Mouse (Mus musculus) heart, adult 9 months (tissue): Measurements from ENCODE around the gene Gm12355.
"Not testable (repeated sequence)": the region's sequence is repeated elsewhere in the genome, so short reads cannot be mapped to it uniquely, and the experiment has no call there.

Experiments
- DNase-seq, 2 experiments: peaks; one replicate each; pipeline ENCODE4 v3.0.0; 2022; ENCODE audit warnings: low spot score in 2 of 2

Gene Gm12355

DNA sequence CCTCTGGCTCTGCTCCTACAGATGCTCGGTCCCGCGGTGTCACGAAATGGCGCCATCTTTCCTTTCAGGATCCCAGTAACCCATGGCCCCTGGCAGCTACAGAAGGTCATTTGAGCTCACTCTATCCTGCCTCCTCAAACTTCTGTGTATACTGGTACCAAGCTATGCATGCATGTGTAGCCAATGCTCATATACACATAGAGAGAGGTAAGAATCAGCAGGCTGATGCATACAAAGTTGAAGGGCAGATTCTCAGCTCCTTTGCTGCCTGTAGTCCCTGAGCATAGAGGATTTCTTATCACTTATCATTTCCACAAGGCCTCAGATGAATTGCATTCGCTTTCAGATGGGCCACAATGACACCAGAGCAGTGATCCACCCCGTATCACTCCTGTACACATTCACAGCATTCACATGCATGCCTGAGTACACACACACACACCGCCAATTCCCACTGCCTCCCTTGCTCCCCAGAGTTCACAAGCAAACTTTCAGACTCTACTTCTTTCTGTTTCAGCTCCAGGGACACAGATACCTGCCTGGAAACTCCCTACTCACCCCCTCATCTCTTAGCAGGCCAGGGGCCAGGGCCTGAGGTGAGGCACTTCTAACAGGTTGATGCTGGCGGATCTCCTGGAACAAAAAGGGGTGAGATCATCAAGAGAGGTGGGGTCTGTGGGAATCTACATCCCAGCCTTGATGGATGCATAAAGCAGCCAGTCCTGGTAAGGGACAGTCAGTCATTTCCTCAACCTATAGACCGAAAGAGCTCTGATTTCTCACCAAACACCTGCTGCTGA, at the start of gene Gm12355, which contains the start of gene Gsdma3:
TSS of gene Gm12355 (minus strand) at position 51 of the 800 bp plus-strand sequence.
TSS of gene Gsdma3 (plus strand) at position 750 of the 800 bp plus-strand sequence.
- no peak for DNase-seq

GRCm38 (mm10) chr11:98673136-98673535, 47.7 kb upstream of the Gm12355 start:
- DNase-seq = peak; percentile 27 to 43

- no peak for DNase-seq
Measured at GRCm38 (mm10) chr11:98672482-98672881, 47.0 kb upstream of the Gm12355 start.

- no peak for DNase-seq
Measured at GRCm38 (mm10) chr11:98671857-98672256, 46.4 kb upstream of the Gm12355 start.

DNA sequence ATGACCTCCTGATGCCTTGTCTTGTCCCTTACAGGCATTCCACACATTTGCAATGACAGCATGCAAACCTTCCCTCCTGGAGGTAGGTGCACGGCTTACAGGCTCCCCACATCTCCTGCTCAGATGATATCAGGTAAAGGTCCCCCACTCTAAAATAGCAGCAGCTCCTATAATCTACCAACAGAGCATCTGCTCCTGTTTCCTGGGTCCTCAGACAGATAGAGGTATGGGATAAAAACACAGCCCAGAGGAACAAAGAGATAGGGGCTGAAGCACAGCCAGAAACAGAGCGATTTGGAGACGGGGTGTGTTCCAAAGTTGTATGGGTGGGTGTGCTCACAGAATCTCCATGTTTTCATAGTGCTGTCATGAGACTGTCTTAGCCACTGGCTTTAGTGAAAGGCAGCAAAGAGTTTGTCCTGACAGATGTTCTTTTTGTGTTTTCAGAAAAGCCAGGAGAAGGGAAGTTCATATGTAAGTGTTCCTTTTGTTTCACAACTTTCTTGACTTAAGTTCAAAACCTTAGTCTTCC, 45.9 kb upstream of the Gm12355 start:
- DNase-seq = no peak

DNA sequence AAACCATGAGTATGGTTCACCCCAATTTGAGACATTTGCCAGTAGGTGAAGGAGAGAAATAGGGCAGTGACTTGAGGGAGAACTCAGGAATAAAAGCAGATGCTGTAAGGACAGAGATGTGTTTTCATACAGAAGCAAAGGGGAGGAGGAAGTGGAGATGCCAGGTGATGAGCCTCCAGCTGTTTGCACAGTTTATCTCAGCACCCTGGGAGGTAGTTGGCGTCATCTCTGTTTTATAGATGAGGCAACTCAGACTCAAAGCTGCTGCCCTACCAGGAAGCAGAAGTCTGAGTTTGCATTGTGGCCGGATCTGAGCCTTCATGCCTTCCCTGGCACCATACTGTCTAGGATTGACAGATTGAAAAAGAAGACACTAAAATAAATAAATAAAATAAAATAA, 43.5 kb upstream of the Gm12355 start:
- no peak for DNase-seq

DNA sequence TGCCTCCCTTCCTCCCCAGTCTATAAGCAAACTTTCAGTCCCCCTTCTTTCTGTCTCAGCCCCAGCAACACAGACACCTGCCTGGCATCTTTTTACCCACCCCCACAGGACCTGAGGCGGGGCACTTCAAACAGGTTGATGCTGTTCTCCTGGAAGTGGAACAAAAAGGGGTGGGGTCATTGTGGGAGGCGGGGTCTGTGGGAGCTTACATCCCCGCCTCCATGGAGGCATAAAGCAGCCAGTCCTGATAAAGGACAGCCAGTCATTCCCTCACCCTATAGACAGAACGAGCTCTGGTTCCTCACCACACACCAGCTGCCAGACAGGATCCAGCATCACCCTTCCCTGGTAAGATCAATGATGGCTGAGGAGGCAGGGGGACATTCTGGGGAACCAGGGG, 38.6 kb upstream of the Gm12355 start, which contains the start of gene Gsdma:
TSS of gene Gsdma (plus strand) at position 261 of the 400 bp plus-strand sequence.
- no peak for DNase-seq

DNA sequence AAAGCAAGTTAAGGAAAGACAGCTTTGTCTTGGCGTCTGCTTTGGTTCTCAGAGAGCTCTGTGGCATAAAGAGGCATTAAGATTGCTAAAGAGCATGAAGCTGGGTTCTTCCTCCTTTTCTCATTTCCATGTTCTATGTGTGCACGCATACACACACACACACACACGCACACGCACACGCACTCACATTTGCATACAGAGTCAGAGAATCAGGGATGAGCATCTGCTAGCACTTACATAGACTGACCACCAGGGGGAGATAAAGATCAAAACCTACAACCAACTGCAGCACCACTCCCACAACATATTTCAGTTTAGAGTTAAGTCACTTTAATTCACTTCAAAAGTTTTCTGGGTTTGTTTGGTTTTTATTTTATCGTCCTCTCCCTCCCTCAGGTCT, 35.1 kb upstream of the Gm12355 start:
- peak; percentile 29 to 41 for DNase-seq

- DNase-seq = peak in 1 of 2 experiments; percentile 23
Measured at GRCm38 (mm10) chr11:98655076-98655475, 29.6 kb upstream of the Gm12355 start.

- no peak for DNase-seq
Measured at GRCm38 (mm10) chr11:98646459-98646858, 21.0 kb upstream of the Gm12355 start, which contains the start of gene Gsdma2. Gene Gsdma2, plus strand, starts transcription at chr11:98646759.

DNA sequence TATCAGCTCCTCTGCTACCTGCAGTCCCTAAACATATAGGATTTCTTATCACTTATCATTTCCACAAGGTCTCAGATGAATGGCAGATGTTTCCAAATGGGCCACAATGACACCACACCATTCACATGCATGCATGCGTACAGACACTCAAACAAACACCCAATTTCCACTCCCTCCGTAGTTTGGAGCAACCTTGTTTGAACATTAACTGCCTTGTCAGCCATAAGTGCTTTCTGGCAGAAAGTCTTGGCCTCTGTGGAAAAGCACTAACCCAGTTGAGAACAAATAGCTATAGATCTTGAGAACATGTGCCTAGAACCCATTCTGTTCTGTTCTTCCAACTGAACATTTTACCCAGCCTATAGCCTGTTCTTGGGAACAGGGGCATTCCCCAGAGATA, 20.5 kb upstream of the Gm12355 start:
- DNase-seq = no peak

- no peak for DNase-seq
Measured at GRCm38 (mm10) chr11:98644757-98645156, 19.3 kb upstream of the Gm12355 start.

DNA sequence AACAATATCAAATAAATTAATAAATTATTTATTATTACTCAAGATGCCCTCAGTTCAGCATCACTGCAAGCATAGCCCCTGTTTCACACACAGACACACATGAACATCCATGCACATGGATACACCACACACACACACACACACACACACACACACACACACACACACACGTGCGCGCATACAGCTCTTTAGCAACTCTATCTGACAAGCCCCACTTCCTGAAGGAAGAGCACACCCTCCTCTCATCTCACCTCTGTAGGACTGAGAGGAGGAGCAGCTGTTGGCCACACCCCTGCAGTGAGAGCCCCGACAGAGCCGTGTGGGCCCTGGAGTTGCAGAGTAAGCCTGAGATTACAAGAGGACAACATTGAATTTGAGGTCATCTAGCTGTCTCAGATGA, 14.6 kb upstream of the Gm12355 start:
- DNase-seq = no peak

DNA sequence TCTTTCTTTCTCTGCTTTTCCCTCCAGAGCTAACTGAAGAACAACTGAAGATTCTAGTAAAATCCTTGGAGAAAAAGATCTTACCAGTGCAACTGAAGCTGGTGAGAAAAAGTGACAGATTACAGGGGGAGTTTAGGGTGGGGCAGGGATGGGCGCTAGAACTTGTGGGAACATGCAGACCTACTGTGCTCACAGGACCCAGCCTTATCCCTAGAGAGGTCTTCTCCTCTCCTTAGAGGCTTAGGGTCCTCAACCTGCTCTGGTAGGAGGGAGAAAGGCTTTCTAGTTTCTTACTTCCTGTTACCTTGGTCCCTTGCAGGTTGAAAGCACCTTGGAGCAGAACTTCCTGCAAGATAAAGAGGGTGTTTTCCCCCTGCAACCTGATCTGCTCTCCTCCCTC, 12.0 kb upstream of the Gm12355 start:
- no peak for DNase-seq

- DNase-seq = not testable (repeated sequence)
Measured at GRCm38 (mm10) chr11:98635312-98635970, 10.0 kb upstream of the Gm12355 start.

- DNase-seq = no peak
Measured at GRCm38 (mm10) chr11:98630646-98631045, 5.2 kb upstream of the Gm12355 start.

GRCm38 (mm10) chr11:98628706-98629105, 3.2 kb upstream of the Gm12355 start:
- no peak for DNase-seq

GRCm38 (mm10) chr11:98624381-98624780, 1.1 kb downstream of the Gm12355 start:
- DNase-seq = not testable (repeated sequence)

DNA sequence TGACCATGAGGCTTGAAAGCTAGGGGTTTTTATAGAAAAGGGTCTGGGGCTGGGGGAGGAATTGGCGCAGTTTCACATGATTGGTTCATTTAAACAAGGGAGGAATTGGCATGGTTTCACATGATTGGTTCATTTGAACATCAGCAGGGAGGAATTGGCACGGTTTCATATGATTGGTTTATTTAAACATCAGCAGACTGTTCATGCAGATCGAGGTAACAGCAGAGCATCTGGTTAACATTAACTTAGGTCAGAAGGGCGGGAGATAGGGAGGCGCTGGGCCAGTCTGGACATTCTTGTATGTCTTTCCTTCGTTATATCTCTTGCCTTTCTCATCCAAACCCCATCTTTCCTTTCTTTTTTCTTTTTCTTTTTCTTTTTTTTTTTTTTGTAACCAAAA, 1.5 kb downstream of the Gm12355 start:
- not testable (repeated sequence) for DNase-seq

DNA sequence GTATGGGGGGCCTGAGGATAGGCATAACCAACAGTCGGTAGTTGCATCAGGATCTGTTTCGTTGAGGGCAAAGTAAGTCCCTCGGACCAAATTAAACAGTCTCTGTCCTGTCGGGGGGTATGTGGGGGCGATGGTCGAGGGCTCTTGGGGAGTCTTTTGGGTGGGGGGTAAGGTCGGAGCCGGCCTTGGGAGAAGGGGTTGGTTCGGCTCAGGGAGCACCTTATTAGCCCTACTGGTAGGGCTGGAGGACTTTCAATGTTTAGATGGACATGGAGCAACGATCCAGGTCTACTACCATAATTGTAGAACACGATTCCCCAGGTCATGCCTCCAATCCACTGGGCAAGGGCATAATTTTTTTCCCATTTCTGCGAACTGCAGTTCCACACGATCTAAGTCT, 4.7 kb downstream of the Gm12355 start:
- no peak for DNase-seq

GRCm38 (mm10) chr11:98606763-98607162, 18.7 kb downstream of the Gm12355 start:
- DNase-seq = peak in 1 of 2 experiments; percentile 39

GRCm38 (mm10) chr11:98604911-98605310, 20.6 kb downstream of the Gm12355 start:
- DNase-seq = not testable (repeated sequence)

- no peak for DNase-seq
Measured at GRCm38 (mm10) chr11:98603953-98604352, 21.5 kb downstream of the Gm12355 start.
